In genomic region chr13:23705751-23706356, GRCm38 (mm10) we compare ENCODE assay signal across 34 mouse cellular contexts. TPM values are rescaled to one million over a fixed set of nuclear protein-coding genes. Genes with fewer than 3 reads are reported as not detected.
DNase-seq lines count a peak whose midpoint lies in the region; ATAC-seq and TF ChIP-seq lines count a peak whose summit lies in the region.
"Had no signal": no experiment of that assay in that cellular context is flagged by ENCODE, and none has a peak within 500 bp of the region (broad histone marks: within the 10 kb centered on the region; RNA-seq: fewer than 3 reads in every experiment).

No protein-coding gene starts in this region.

- H3K27ac ChIP-seq in spleen, adult 2 months (ENCODE audit: insufficient read depth, low read length), result peak overlapping the region; percentile 49; the same call in 1 of the 2 replicates
- H3K27ac ChIP-seq in intestine, embryonic 16.5 days (ENCODE audit: low read length), result no peak overlapping the region
- H3K27ac ChIP-seq: forebrain, embryonic 15.5 days; heart, embryonic 13.5 days; hindbrain, embryonic 14.5 days; intestine, embryonic 15.5 days; layer of hippocampus, adult 2 months; midbrain, embryonic 13.5 days; neural tube, embryonic 12.5 days; stomach, embryonic 15.5 days had no signal

- no peak overlapping the region for H3K9ac ChIP-seq in intestine, embryonic 16.5 days (ENCODE audit: low read depth, low read length)
- H3K9ac ChIP-seq: forebrain, embryonic 15.5 days; heart, embryonic 13.5 days; hindbrain, embryonic 14.5 days; intestine, embryonic 15.5 days; midbrain, embryonic 13.5 days; neural tube, embryonic 12.5 days; stomach, embryonic 15.5 days had no signal

- intact Hi-C loops in left cerebral cortex, postnatal 36 days (cut with DNase I), result no loop called here

- TF ChIP-seq CTCF in spleen, adult 2 months (IDR thresholded peaks at IDR 0.05; ENCODE audit: extremely low read depth, insufficient read depth, insufficient read length, insufficient replicate concordance), result no peak

- no peak for TF ChIP-seq POLR2A in spleen, adult 2 months (IDR thresholded peaks at IDR 0.05; ENCODE audit: low read depth, low read length)

- peak; percentile 51 for ATAC-seq in megakaryocyte, adult 5-6 weeks (ENCODE audit: poor library complexity, severe bottlenecking)
- ATAC-seq in intestine, embryonic 16.5 days, result no peak
- ATAC-seq: CD4-positive, CD25-positive, alpha-beta regulatory T cell, adult 4 months; forebrain, embryonic 15.5 days; intestine, embryonic 15.5 days; lung, postnatal 0 days; midbrain, embryonic 13.5 days; Patski had no signal

- H3K4me2 ChIP-seq in intestine, embryonic 16.5 days (ENCODE audit: low read depth, low read length), result no peak overlapping the region
- H3K4me2 ChIP-seq: forebrain, embryonic 15.5 days; heart, embryonic 13.5 days; hindbrain, embryonic 14.5 days; intestine, embryonic 15.5 days; midbrain, embryonic 13.5 days; neural tube, embryonic 12.5 days; stomach, embryonic 15.5 days had no signal

- H3K9me3 ChIP-seq in intestine, embryonic 16.5 days (ENCODE audit: control insufficient read depth, low read length), result no peaks in the 10 kb centered on the region
- H3K9me3 ChIP-seq: forebrain, embryonic 15.5 days; heart, embryonic 13.5 days; intestine, embryonic 15.5 days; midbrain, embryonic 13.5 days; neural tube, embryonic 12.5 days; stomach, embryonic 15.5 days had no signal

- 65% methylated on average over 7 of the region's 7 CpGs for WGBS in spleen, adult 2 months
- WGBS in intestine, embryonic 16.5 days, result 91% methylated on average over 7 of the region's 7 CpGs

- peaks cover 2% of the 10 kb centered on the region; the same call in 1 of the 2 replicates for H3K4me1 ChIP-seq in spleen, adult 2 months (ENCODE audit: control insufficient read depth, insufficient read depth, insufficient read length)
- H3K4me1 ChIP-seq in intestine, embryonic 16.5 days (ENCODE audit: control insufficient read depth, insufficient read depth, low read length), result peaks cover 10% of the 10 kb centered on the region; the same call in 1 of the 2 replicates

- no peaks in the 10 kb centered on the region for H3K27me3 ChIP-seq in spleen, adult 2 months (ENCODE audit: control insufficient read depth, insufficient read depth, low read length)
- no peaks in the 10 kb centered on the region for H3K27me3 ChIP-seq in intestine, embryonic 16.5 days (replicated peaks; ENCODE audit: control insufficient read depth, insufficient read depth, low read length)
- H3K27me3 ChIP-seq: forebrain, embryonic 15.5 days; heart, embryonic 13.5 days; intestine, embryonic 15.5 days; midbrain, embryonic 13.5 days; neural tube, embryonic 12.5 days; Patski; stomach, embryonic 15.5 days had no signal

- no peaks in the 10 kb centered on the region for H3K36me3 ChIP-seq in spleen, adult 2 months (ENCODE audit: control insufficient read depth, insufficient read depth, low read length)
- H3K36me3 ChIP-seq in intestine, embryonic 16.5 days (ENCODE audit: control insufficient read depth, insufficient read depth, low read length), result no peaks in the 10 kb centered on the region
- H3K36me3 ChIP-seq: forebrain, embryonic 15.5 days; heart, embryonic 13.5 days; intestine, embryonic 15.5 days; midbrain, embryonic 13.5 days; neural tube, embryonic 12.5 days; stomach, embryonic 15.5 days had no signal

- H3K4me3 ChIP-seq in spleen, adult 2 months (ENCODE audit: extremely low read depth, insufficient read depth, insufficient read length), result no peak overlapping the region
- H3K4me3 ChIP-seq in intestine, embryonic 16.5 days (ENCODE audit: low read length), result no peak overlapping the region
- H3K4me3 ChIP-seq: forebrain, embryonic 15.5 days; heart, embryonic 13.5 days; intestine, embryonic 15.5 days; layer of hippocampus, adult 2 months; midbrain, embryonic 13.5 days; neural tube, embryonic 12.5 days; stomach, embryonic 15.5 days had no signal

- DNase-seq in heart, adult 11 months, result peak; percentile 93
- DNase-seq in heart, postnatal 4 days, result no peak
- no peak for DNase-seq in spleen, adult 2 months (ENCODE audit: low read depth in 1 of 2, low spot score in 2 of 2)
- DNase-seq in spleen, postnatal 36 days (ENCODE audit: low spot score in 2 of 2), result no peak
- DNase-seq in left cerebral cortex, postnatal 36 days (ENCODE audit: low spot score in 2 of 2), result no peak
- DNase-seq: adrenal gland, adult 2 months; cerebellum, adult 2 months; cerebellum, postnatal 25 days; embryo, embryonic 11 days; gastrocnemius, postnatal 10 days; heart, postnatal 14 days; kidney, adult 9 months; kidney, postnatal 14 days; right cerebral cortex, postnatal 14 days; spleen, adult 18-20 months; thymus, adult 18-20 months; thymus, postnatal 36 days had no signal

RNA-seq across cellular contexts. Expression of gene Hfe, which starts 4.8 kb away (rescaled TPM):
- total RNA-seq in heart, postnatal 4 days (2021), result 10 to 100 TPM; 19.7 to 21.0 TPM
- 20.7 and 26.1 TPM in 2 replicates for polyA plus RNA-seq in spleen, adult 2 months (2012; rRNA removed)
- 12.3 and 17.1 TPM in 2 replicates for total RNA-seq in megakaryocyte, adult 5-6 weeks (2015)
- total RNA-seq in megakaryocyte, adult 5-6 weeks (2017), result 7.6 and 8.5 TPM in 2 replicates
- polyA plus RNA-seq in intestine, embryonic 16.5 days (2015; fragmentation: Nextera tagmentation; extraction: Ambion mirVana), result 8.5 and 9.7 TPM in 2 replicates
- total RNA-seq in left cerebral cortex, postnatal 36 days (2021), result 1 to 10 TPM; 2.4 to 3.7 TPM

RNA-seq across cellular contexts. Expression of gene Hist1h4c, which starts 7.6 kb away (rescaled TPM):
- 100 to 1,000 TPM; 167 to 175 TPM for total RNA-seq in heart, postnatal 4 days (2021)
- polyA plus RNA-seq in spleen, adult 2 months (2012; rRNA removed), result 20.0 and 33.6 TPM in 2 replicates
- 60.8 and 62.1 TPM in 2 replicates for total RNA-seq in megakaryocyte, adult 5-6 weeks (2015)
- total RNA-seq in megakaryocyte, adult 5-6 weeks (2017), result 282 and 359 TPM in 2 replicates
- polyA plus RNA-seq in intestine, embryonic 16.5 days (2015; fragmentation: Nextera tagmentation; extraction: Ambion mirVana), result 2.9 and 3.1 TPM in 2 replicates
- total RNA-seq in left cerebral cortex, postnatal 36 days (2021), result 100 to 1,000 TPM; 107 to 117 TPM

RNA-seq across cellular contexts. Expression of gene Hist1h1t, which starts 10.2 kb away (rescaled TPM):
- total RNA-seq in heart, postnatal 4 days (2021), result 1 to 10 TPM; 1.6 to 1.8 TPM
- not detected in 2 replicates for polyA plus RNA-seq in spleen, adult 2 months (2012; rRNA removed)
- total RNA-seq in megakaryocyte, adult 5-6 weeks (2015), result 0.94 TPM in 1 of 2 replicates, not detected in the other
- total RNA-seq in megakaryocyte, adult 5-6 weeks (2017), result 2.7 and 5.3 TPM in 2 replicates
- polyA plus RNA-seq in intestine, embryonic 16.5 days (2015; fragmentation: Nextera tagmentation; extraction: Ambion mirVana), result 0.15 and 0.20 TPM in 2 replicates
- not detected for total RNA-seq in left cerebral cortex, postnatal 36 days (2021)
- total RNA-seq: adrenal gland, adult 2 months; heart, adult 18-20 months; layer of hippocampus, adult 2 months; layer of hippocampus, postnatal 25 days; left cerebral cortex, postnatal 10 days had no signal
- polyA plus RNA-seq: adrenal gland, adult 2 months; CD4-positive, CD25-positive, alpha-beta regulatory T cell, adult 4 months; cerebellum, adult 2 months; forebrain, embryonic 15.5 days; heart, embryonic 13.5 days; hindbrain, embryonic 14.5 days; intestine, embryonic 15.5 days; liver, embryonic 16.5 days; midbrain, embryonic 13.5 days; neural tube, embryonic 12.5 days had no signal

RNA-seq across cellular contexts. Expression of gene Hist1h2bc, which starts 21.9 kb away (rescaled TPM):
- 10 to 100 TPM; 44.8 to 56.0 TPM for total RNA-seq in heart, postnatal 4 days (2021)
- polyA plus RNA-seq in spleen, adult 2 months (2012; rRNA removed), result 41.8 and 44.4 TPM in 2 replicates
- total RNA-seq in megakaryocyte, adult 5-6 weeks (2015), result 40.3 and 42.6 TPM in 2 replicates
- 253 and 263 TPM in 2 replicates for total RNA-seq in megakaryocyte, adult 5-6 weeks (2017)
- polyA plus RNA-seq in intestine, embryonic 16.5 days (2015; fragmentation: Nextera tagmentation; extraction: Ambion mirVana), result 101 and 110 TPM in 2 replicates
- total RNA-seq in left cerebral cortex, postnatal 36 days (2021), result 10 to 100 TPM; 32.1 to 33.8 TPM

RNA-seq across cellular contexts. Expression of gene Hist1h2ac, which starts 22.1 kb away (rescaled TPM):
- total RNA-seq in heart, postnatal 4 days (2021), result 10 to 100 TPM; 11.4 to 11.7 TPM
- polyA plus RNA-seq in spleen, adult 2 months (2012; rRNA removed), result 1.2 and 2.0 TPM in 2 replicates
- 10.3 and 12.0 TPM in 2 replicates for total RNA-seq in megakaryocyte, adult 5-6 weeks (2015)
- 67.7 and 81.2 TPM in 2 replicates for total RNA-seq in megakaryocyte, adult 5-6 weeks (2017)
- polyA plus RNA-seq in intestine, embryonic 16.5 days (2015; fragmentation: Nextera tagmentation; extraction: Ambion mirVana), result 0.94 and 1.0 TPM in 2 replicates
- 1 to 10 TPM; 2.5 to 2.9 TPM for total RNA-seq in left cerebral cortex, postnatal 36 days (2021)
